Mouse (Mus musculus) kidney, adult 2 months (tissue): ENCODE measurements around the gene Dtnb.

Source experiments
- CTCF ChIP-seq: fragments of 200-500 bp; conservative IDR thresholded peaks from 2 replicates; pipeline ENCODE4 v1.5.1; 2011; ENCODE audit warnings: low read depth, mild to moderate bottlenecking, control low read depth, low read length, moderate library complexity, mixed read lengths; ENCODE audit not compliant: insufficient read depth, insufficient read length
- POLR2A ChIP-seq: fragments of 200-500 bp; IDR thresholded peaks from one replicate; pipeline ENCODE4 v1.6.1; 2011; ENCODE audit warnings: low read depth, low read length, control low read depth

DNA sequence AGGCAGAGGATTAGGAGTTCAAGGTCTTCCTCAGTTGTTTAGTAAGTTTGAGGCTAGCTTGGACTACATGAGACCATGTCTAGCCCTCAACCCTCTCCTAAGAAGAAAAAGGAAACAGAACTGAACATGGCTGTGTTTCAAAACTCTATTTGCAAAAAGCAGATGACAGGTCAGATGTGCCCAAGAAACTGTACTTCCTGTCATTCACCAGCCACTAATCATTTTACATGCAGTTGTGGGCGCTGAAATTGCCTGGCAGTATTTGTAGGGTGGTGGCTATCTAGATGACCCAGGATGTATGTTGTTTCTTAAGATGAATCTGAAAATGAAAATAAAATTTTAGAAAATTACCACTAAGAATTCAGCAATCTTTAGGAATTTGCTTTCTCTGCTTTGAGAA lies 14.8 kb downstream of the Dtnb start:
- TF ChIP-seq CTCF (no peak), POLR2A (no peak)
